Mouse (Mus musculus): ENCODE results near the gene Tsr1. TPM values are rescaled to one million over a fixed set of nuclear protein-coding genes. Genes with fewer than 3 reads are reported as not detected.

Gene Tsr1
- 33.3 and 38.4 TPM in 2 replicates for total RNA-seq (2017)

- peak; percentile 88 for ATAC-seq (ENCODE audit: extremely low read depth, insufficient number of reproducible peaks, low FRiP score, poor library complexity, severe bottlenecking)
These were observed at the start of gene Tsr1 for GRCm38 (mm10) chr11:74897678-74898516. Gene Tsr1, plus strand, starts transcription at chr11:74898071.

- ATAC-seq (ENCODE audit: extremely low read depth, insufficient number of reproducible peaks, low FRiP score, poor library complexity, severe bottlenecking) = no peak
These were observed 46.7 kb upstream of the Tsr1 start for GRCm38 (mm10) chr11:74850998-74851661.

GRCm38 (mm10) chr11:74857756-74858155 is 40.1 kb upstream of the Tsr1 start:
- ATAC-seq (ENCODE audit: extremely low read depth, insufficient number of reproducible peaks, low FRiP score, poor library complexity, severe bottlenecking) = no peak

- ATAC-seq (ENCODE audit: extremely low read depth, insufficient number of reproducible peaks, low FRiP score, poor library complexity, severe bottlenecking) = no peak
These were observed 35.7 kb upstream of the Tsr1 start for GRCm38 (mm10) chr11:74862129-74862528.

GRCm38 (mm10) chr11:74863471-74863870 is 34.4 kb upstream of the Tsr1 start:
- no peak for ATAC-seq (ENCODE audit: extremely low read depth, insufficient number of reproducible peaks, low FRiP score, poor library complexity, severe bottlenecking)

GRCm38 (mm10) chr11:74864421-74864820 is 33.5 kb upstream of the Tsr1 start:
- ATAC-seq (ENCODE audit: extremely low read depth, insufficient number of reproducible peaks, low FRiP score, poor library complexity, severe bottlenecking) = no peak

- ATAC-seq (ENCODE audit: extremely low read depth, insufficient number of reproducible peaks, low FRiP score, poor library complexity, severe bottlenecking) = no peak
These were observed 32.6 kb upstream of the Tsr1 start for GRCm38 (mm10) chr11:74865252-74865651.

GRCm38 (mm10) chr11:74866640-74867039 is 31.2 kb upstream of the Tsr1 start:
- ATAC-seq (ENCODE audit: extremely low read depth, insufficient number of reproducible peaks, low FRiP score, poor library complexity, severe bottlenecking) = no peak

- ATAC-seq (ENCODE audit: extremely low read depth, insufficient number of reproducible peaks, low FRiP score, poor library complexity, severe bottlenecking) = no peak
These were observed 30.7 kb upstream of the Tsr1 start for GRCm38 (mm10) chr11:74867181-74867580.

- ATAC-seq (ENCODE audit: extremely low read depth, insufficient number of reproducible peaks, low FRiP score, poor library complexity, severe bottlenecking) = no peak
These were observed 29.7 kb upstream of the Tsr1 start for GRCm38 (mm10) chr11:74868046-74868760.

- no peak for ATAC-seq (ENCODE audit: extremely low read depth, insufficient number of reproducible peaks, low FRiP score, poor library complexity, severe bottlenecking)
These were observed 28.3 kb upstream of the Tsr1 start for GRCm38 (mm10) chr11:74869603-74870002.

GRCm38 (mm10) chr11:74870544-74870943 is 27.3 kb upstream of the Tsr1 start:
- no peak for ATAC-seq (ENCODE audit: extremely low read depth, insufficient number of reproducible peaks, low FRiP score, poor library complexity, severe bottlenecking)

- no peak for ATAC-seq (ENCODE audit: extremely low read depth, insufficient number of reproducible peaks, low FRiP score, poor library complexity, severe bottlenecking)
These were observed 26.8 kb upstream of the Tsr1 start for GRCm38 (mm10) chr11:74870991-74871622.

- no peak for ATAC-seq (ENCODE audit: extremely low read depth, insufficient number of reproducible peaks, low FRiP score, poor library complexity, severe bottlenecking)
These were observed 23.2 kb upstream of the Tsr1 start for GRCm38 (mm10) chr11:74874630-74875029.

GRCm38 (mm10) chr11:74876801-74877200 is 21.1 kb upstream of the Tsr1 start:
- ATAC-seq (ENCODE audit: extremely low read depth, insufficient number of reproducible peaks, low FRiP score, poor library complexity, severe bottlenecking) = no peak

- no peak for ATAC-seq (ENCODE audit: extremely low read depth, insufficient number of reproducible peaks, low FRiP score, poor library complexity, severe bottlenecking)
These were observed 16.9 kb upstream of the Tsr1 start for GRCm38 (mm10) chr11:74880999-74881398.

- no peak for ATAC-seq (ENCODE audit: extremely low read depth, insufficient number of reproducible peaks, low FRiP score, poor library complexity, severe bottlenecking)
These were observed 15.9 kb upstream of the Tsr1 start for GRCm38 (mm10) chr11:74881979-74882378.

- ATAC-seq (ENCODE audit: extremely low read depth, insufficient number of reproducible peaks, low FRiP score, poor library complexity, severe bottlenecking) = no peak
These were observed 14.8 kb upstream of the Tsr1 start for GRCm38 (mm10) chr11:74883098-74883497.

- no peak for ATAC-seq (ENCODE audit: extremely low read depth, insufficient number of reproducible peaks, low FRiP score, poor library complexity, severe bottlenecking)
These were observed 3.3 kb upstream of the Tsr1 start for GRCm38 (mm10) chr11:74894619-74895018.
